Mouse (Mus musculus) ES-Bruce4 (cell line): ENCODE data around the gene Podxl2.

Source experiments
- CTCF ChIP-seq: IDR thresholded peaks from one replicate; pipeline ENCODE4 v1.8.1; 2011; ENCODE audit warnings: low read depth, low read length
- EP300 ChIP-seq: IDR thresholded peaks from 2 replicates; pipeline ENCODE4 v1.6.1; 2011; ENCODE audit warnings: low read depth, low read length; ENCODE audit not compliant: insufficient read depth
- POLR2A ChIP-seq: IDR thresholded peaks from one replicate; pipeline ENCODE4 v1.8.1; 2011; ENCODE audit warnings: low read length; ENCODE audit not compliant: insufficient read depth

- TF ChIP-seq POLR2A (no peak), CTCF (no peak), EP300 (no peak)
Observed at GRCm38 (mm10) chr6:88850034-88850433, 24.8 kb downstream of the Podxl2 start.
